Mouse (Mus musculus) monocyte, adult 59 days (primary cell): ENCODE results near the gene Tifab. TPM values are rescaled to one million over a fixed set of nuclear protein-coding genes. Genes with fewer than 3 reads are reported as not detected.

Experiments
- total RNA-seq, 2 experiments: library from RNA; stranded (reverse); gene quantifications; one replicate each; pipeline ENCODE4 v1.2.4; 2023

Gene Tifab
- total RNA-seq = 100 to 1,000 TPM; 166 to 201 TPM

DNA sequence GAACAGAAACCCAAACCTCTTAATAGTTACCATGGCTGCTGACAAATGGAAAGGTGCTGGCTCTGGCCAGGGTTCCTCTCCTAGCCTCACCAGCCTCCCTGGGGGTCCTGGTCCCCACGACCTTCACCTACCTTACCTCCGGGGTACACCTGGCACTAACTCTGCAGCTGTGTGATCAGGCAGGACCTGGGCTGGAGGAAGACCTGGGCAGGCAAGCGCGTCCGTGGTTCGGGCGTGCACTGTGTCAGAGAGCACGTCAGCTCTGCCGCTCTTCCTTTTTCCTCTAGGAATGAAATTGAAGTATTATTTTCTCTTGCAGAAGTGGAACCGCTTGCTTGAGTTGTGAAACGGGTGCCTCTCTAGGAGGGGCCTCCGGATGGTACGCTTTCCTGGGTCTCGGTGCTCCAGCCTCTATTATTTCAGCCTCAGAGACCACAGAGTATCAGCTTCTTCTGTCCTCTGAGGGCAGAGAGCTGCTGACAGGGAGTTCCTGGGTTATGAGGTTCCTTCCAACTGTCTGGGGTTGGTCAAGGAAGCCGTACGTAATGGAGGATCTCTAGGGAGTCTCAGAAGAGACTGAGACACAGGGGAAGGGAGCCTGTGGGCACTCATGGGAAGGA is at the start of gene Tifab:
Gene Tifab (minus strand): TSS at position 470 of the 620 bp plus-strand sequence.

DNA sequence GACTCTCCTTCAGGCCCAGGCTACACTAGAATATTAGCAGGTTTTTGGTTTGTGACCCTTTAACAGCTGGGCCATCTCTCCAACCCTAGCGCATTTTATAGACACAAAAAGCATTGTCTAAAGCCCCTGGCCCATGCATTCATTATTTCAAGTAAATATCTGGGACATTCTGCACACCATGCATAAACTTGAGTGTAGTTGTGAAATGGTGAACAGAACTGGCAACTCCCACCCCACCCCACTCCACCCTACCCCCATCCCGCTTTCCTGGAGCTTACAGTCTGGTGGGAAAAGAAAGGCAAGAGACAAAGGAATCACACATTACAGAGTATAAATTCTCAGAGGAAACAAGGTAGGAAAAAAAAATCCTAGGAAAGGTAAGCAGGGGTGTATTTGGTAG is 42.5 kb downstream of the Tifab start, which contains the start of gene H2afy:
Gene H2afy (minus strand): TSS at position 162 of the 400 bp plus-strand sequence.

Other genes starting within 250 kb of the Tifab start
- 100 to 1,000 TPM; 279 to 292 TPM for gene H2afy, start 42.5 kb downstream of the Tifab start, total RNA-seq
- gene Neurog1, start 73.3 kb upstream of the Tifab start, total RNA-seq = not detected
- gene Cxcl14, start 117.7 kb upstream of the Tifab start, total RNA-seq = under 1 TPM in 1 of 2 experiments, not detected in 1; 0.55 TPM
- gene Gm3045, start 247.7 kb upstream of the Tifab start, total RNA-seq = not detected